Mouse (Mus musculus) regulatory T cell (primary cell): ENCODE measurements around the gene Vmn1r76.

Source experiments
- in situ Hi-C: fragments of 300-600 bp; cut with MboI, MseI; formaldehyde crosslinking; loops from one replicate; pipeline ENCODE4 v1.15.1; 2025; ENCODE audit warnings: high pct_unique_total_duplicates

The Vmn1r76 gene

GRCm38 (mm10) chr7:11938113-11938512 is at the start of gene Vmn1r76:
Gene Vmn1r76 (minus strand): TSS chr7:11938213.
- in situ Hi-C loops = no loop called here

- in situ Hi-C loops = no loop called here
Observed at GRCm38 (mm10) chr7:11972611-11973010, 34.6 kb upstream of the Vmn1r76 start.

- in situ Hi-C loops = no loop called here
Observed at GRCm38 (mm10) chr7:11947991-11948390, 10.0 kb upstream of the Vmn1r76 start.

GRCm38 (mm10) chr7:11874330-11874729 is 63.7 kb downstream of the Vmn1r76 start, which contains the start of gene Vmn1r75:
Gene Vmn1r75 (plus strand): TSS chr7:11874630.
- in situ Hi-C loops = no loop called here
